8 mouse cellular contexts compared by ENCODE assay signal in genomic region chrX:135975226-135975552, GRCm38 (mm10). TPM values are rescaled to one million over a fixed set of nuclear protein-coding genes. Genes with fewer than 3 reads are reported as not detected.
DNase-seq lines count a peak whose midpoint lies in the region; ATAC-seq and TF ChIP-seq lines count a peak whose summit lies in the region.

No protein-coding gene starts in this region.

- no peak overlapping the region for H3K27ac ChIP-seq in liver, embryonic 14.5 days

- H3K9me3 ChIP-seq in liver, embryonic 14.5 days (ENCODE audit: control insufficient read depth, low read length), result no peaks in the 10 kb centered on the region

- no peaks in the 10 kb centered on the region for H3K4me1 ChIP-seq in liver, embryonic 14.5 days (replicated peaks; ENCODE audit: control insufficient read depth in 2 of 2, insufficient read depth in 2 of 2, low read length in 1 of 2)

- no peaks in the 10 kb centered on the region for H3K36me3 ChIP-seq in liver, embryonic 14.5 days (replicated peaks; ENCODE audit: control insufficient read depth, insufficient read depth, low read depth)

- 16% methylated on average over 8 of the region's 8 CpGs for WGBS in liver, embryonic 14.5 days (ENCODE audit: insufficient replicate concordance)

- no peak overlapping the region for H3K4me3 ChIP-seq in liver, embryonic 14.5 days (ENCODE audit: insufficient read depth in 1 of 2, low read depth in 2 of 2, low read length in 2 of 2)

- H3K27me3 ChIP-seq in liver, embryonic 14.5 days (ENCODE audit: control insufficient read depth, insufficient read depth, low read length), result no peaks in the 10 kb centered on the region

- intact Hi-C loops in gastrocnemius, postnatal 14 days (cut with DNase I; ENCODE audit: low total_unique reads), result no loop called here

- no peak overlapping the region for H3K4me2 ChIP-seq in liver, embryonic 14.5 days (ENCODE audit: low read depth)

- peak; percentile 69 to 73 for DNase-seq in B cell, adult 2 months
- DNase-seq in cerebellum, postnatal 4 days (ENCODE audit: low spot score in 2 of 2), result peak; percentile 62 to 80
- peak; percentile 46 for DNase-seq in gastrocnemius, postnatal 14 days
- DNase-seq in kidney, postnatal 25 days, result peak; percentile 51 to 76
- peak; percentile 7 to 17 (median 13) for DNase-seq in liver, embryonic 14.5 days (ENCODE audit: low read depth in 3 of 3, low spot score in 3 of 3)
- DNase-seq in ovary, adult 18-20 months (ENCODE audit: low spot score), result peak; percentile 36
- peak; percentile 54 for DNase-seq in thymus, postnatal 0 days (ENCODE audit: low spot score)

- no peak overlapping the region for H3K9ac ChIP-seq in liver, embryonic 14.5 days (replicated peaks)

- no peak for TF ChIP-seq EP300 in liver, embryonic 14.5 days (IDR thresholded peaks at IDR 0.05; ENCODE audit: low read depth)

- peak; percentile 51 for TF ChIP-seq CTCF in liver, embryonic 14.5 days (IDR thresholded peaks at IDR 0.05; ENCODE audit: low read depth)

- peak; percentile 86 for ATAC-seq in activated CD4-positive, CD25-positive, alpha-beta regulatory T cell, adult 4 months
- ATAC-seq in liver, embryonic 14.5 days (ENCODE audit: insufficient read depth), result no peak

RNA-seq across cellular contexts. Expression of gene Arxes2, which starts 18.4 kb away (rescaled TPM):
- polyA plus RNA-seq in activated CD4-positive, CD25-positive, alpha-beta regulatory T cell, adult 4 months (2017; shearing (Covaris generic)), result 1 to 10 TPM; 5.1 to 6.0 TPM
- total RNA-seq in gastrocnemius, postnatal 14 days (2021), result 1 to 10 TPM; 1.5 to 2.5 TPM
- polyA plus RNA-seq in liver, embryonic 14.5 days (2012; rRNA removed), result 7.2 and 8.3 TPM in 2 replicates
- polyA plus RNA-seq in liver, embryonic 14.5 days (2014; fragmentation: Nextera tagmentation; extraction: Ambion mirVana), result 15.9 and 18.3 TPM in 2 replicates
- 16.2 and 18.6 TPM in 2 replicates for polyA plus RNA-seq in thymus, postnatal 0 days (2015; fragmentation: Nextera tagmentation; extraction: Ambion mirVana)

RNA-seq across cellular contexts. Expression of gene Arxes1, which starts 58.0 kb away (rescaled TPM):
- not detected for polyA plus RNA-seq in activated CD4-positive, CD25-positive, alpha-beta regulatory T cell, adult 4 months (2017; shearing (Covaris generic))
- 1 to 10 TPM in 1 of 2 experiments, under 1 TPM in 1; 0.33 to 1.0 TPM for total RNA-seq in gastrocnemius, postnatal 14 days (2021)
- polyA plus RNA-seq in liver, embryonic 14.5 days (2012; rRNA removed), result 2.6 and 2.8 TPM in 2 replicates
- polyA plus RNA-seq in liver, embryonic 14.5 days (2014; fragmentation: Nextera tagmentation; extraction: Ambion mirVana), result 7.4 and 7.8 TPM in 2 replicates
- 2.6 and 2.7 TPM in 2 replicates for polyA plus RNA-seq in thymus, postnatal 0 days (2015; fragmentation: Nextera tagmentation; extraction: Ambion mirVana)

Comparison
In these comparisons a context has a peak if more than half of its experiments do, and no peak if none do; other contexts are left out.
1. DNase-seq: peak in every context shown above with its lines; median percentile 71 in B cell, adult 2 months; 71 in cerebellum, postnatal 4 days; 64 in kidney, postnatal 25 days; 54 in thymus, postnatal 0 days; 46 in gastrocnemius, postnatal 14 days; 36 in ovary, adult 18-20 months; 13 in liver, embryonic 14.5 days.